Mouse (Mus musculus): ENCODE measurements around the gene Paf1.

- TF ChIP-seq TAL1 (IDR thresholded peaks at IDR 0.05; ENCODE audit: low read length): no peak
- no peak for TF ChIP-seq GATA1 (IDR thresholded peaks at IDR 0.05; ENCODE audit: low read length)
These were observed 30.3 kb downstream of the Paf1 start for GRCm38 (mm10) chr7:28423018-28423417.

Measured in erythroblast, embryonic 14.5 days (primary cell).